Mouse (Mus musculus): Measurements from ENCODE around the gene Ltf. TPM values are rescaled to one million over a fixed set of nuclear protein-coding genes. Genes with fewer than 3 reads are reported as not detected.
A peak's percentile ranks its signal among the peaks of the same experiment; 100 is the strongest.

Ltf gene
- total and polyA plus RNA-seq, 2 experiments from 2014 or later, result 0.93 to 1.4 TPM

GRCm38 (mm10) chr9:111058943-111059556 is 40.0 kb downstream of the Ltf start:
- Histone ChIP-seq H3K27ac (ENCODE audit: low read depth, low read length) (no peak overlapping the region), H3K9me3 (ENCODE audit: low read length) (no peaks in the 10 kb centered on the region), H3K4me3 (ENCODE audit: low read depth, low read length) (no peak overlapping the region), H3K4me1 (ENCODE audit: insufficient read depth, low read length) (0 out of 2 replicates have a peak, but pooled peaks cover 2% of the 10 kb centered on the region), H3K4me2 (ENCODE audit: low read depth, low read length, poor library complexity, severe bottlenecking) (no peak overlapping the region), H3K9ac (replicated peaks; ENCODE audit: low read length, poor library complexity, severe bottlenecking) (no peak overlapping the region), H3K27me3 (ENCODE audit: insufficient read depth, low read length) (no peaks in the 10 kb centered on the region), H3K36me3 (ENCODE audit: insufficient read depth, low read length) (no peaks in the 10 kb centered on the region)
- DNase-seq (ENCODE audit: low spot score) (no peak), ATAC-seq (ENCODE audit: low FRiP score) (no peak)
- no peak for TF ChIP-seq CTCF (IDR thresholded peaks at IDR 0.05)
- WGBS, result 81% methylated on average over 10 of the region's 10 CpGs

DNA sequence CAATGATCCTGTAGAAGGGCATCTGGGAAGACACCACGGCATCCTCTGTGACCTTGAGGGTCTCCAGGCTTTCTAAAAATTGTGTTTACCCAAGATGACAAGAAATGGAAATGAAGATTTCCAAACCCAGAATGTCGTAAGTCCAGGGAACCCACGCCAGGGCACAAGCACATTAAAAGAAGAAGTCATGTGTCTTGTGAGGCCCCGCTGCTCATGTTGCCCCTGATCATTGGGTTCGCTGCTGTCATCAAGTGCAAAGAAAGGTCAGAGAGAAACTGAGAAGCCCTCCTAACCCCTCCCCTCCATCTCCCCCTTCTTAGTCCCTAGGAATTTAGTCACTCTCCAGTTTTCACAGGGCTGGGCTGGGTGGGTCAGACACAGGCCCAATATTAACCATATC is 43.8 kb downstream of the Ltf start:
- ATAC-seq (ENCODE audit: low FRiP score), result no peak
- WGBS, result 87% methylated on average over 5 of the region's 5 CpGs
- H3K4me1 ChIP-seq (ENCODE audit: insufficient read depth, low read length), result no peaks in the 10 kb centered on the region
- H3K27ac ChIP-seq (ENCODE audit: low read depth, low read length), result no peak overlapping the region
- no peak overlapping the region for H3K4me2 ChIP-seq (ENCODE audit: low read depth, low read length, poor library complexity, severe bottlenecking)
- no peaks in the 10 kb centered on the region for H3K9me3 ChIP-seq (ENCODE audit: low read length)
- H3K36me3 ChIP-seq (ENCODE audit: insufficient read depth, low read length), result no peaks in the 10 kb centered on the region
- TF ChIP-seq CTCF (IDR thresholded peaks at IDR 0.05), result no peak
- no peak for DNase-seq (ENCODE audit: low spot score)
- H3K27me3 ChIP-seq (ENCODE audit: insufficient read depth, low read length), result no peaks in the 10 kb centered on the region
- no peak overlapping the region for H3K9ac ChIP-seq (replicated peaks; ENCODE audit: low read length, poor library complexity, severe bottlenecking)
- no peak overlapping the region for H3K4me3 ChIP-seq (ENCODE audit: low read depth, low read length)

- DNase-seq (ENCODE audit: low spot score) (no peak), ATAC-seq (ENCODE audit: low FRiP score) (no peak)
- Histone ChIP-seq H3K4me1 (ENCODE audit: insufficient read depth, low read length) (no peaks in the 10 kb centered on the region), H3K4me3 (ENCODE audit: low read depth, low read length) (no peak overlapping the region), H3K27me3 (ENCODE audit: insufficient read depth, low read length) (no peaks in the 10 kb centered on the region), H3K4me2 (ENCODE audit: low read depth, low read length, poor library complexity, severe bottlenecking) (no peak overlapping the region), H3K27ac (ENCODE audit: low read depth, low read length) (no peak overlapping the region), H3K9me3 (ENCODE audit: low read length) (no peaks in the 10 kb centered on the region), H3K9ac (replicated peaks; ENCODE audit: low read length, poor library complexity, severe bottlenecking) (no peak overlapping the region), H3K36me3 (ENCODE audit: insufficient read depth, low read length) (no peaks in the 10 kb centered on the region)
- TF ChIP-seq CTCF (IDR thresholded peaks at IDR 0.05), result no peak
- WGBS, result 89% methylated on average over 4 of the region's 4 CpGs
Measured at GRCm38 (mm10) chr9:111067052-111067451, 48.0 kb downstream of the Ltf start.

DNA sequence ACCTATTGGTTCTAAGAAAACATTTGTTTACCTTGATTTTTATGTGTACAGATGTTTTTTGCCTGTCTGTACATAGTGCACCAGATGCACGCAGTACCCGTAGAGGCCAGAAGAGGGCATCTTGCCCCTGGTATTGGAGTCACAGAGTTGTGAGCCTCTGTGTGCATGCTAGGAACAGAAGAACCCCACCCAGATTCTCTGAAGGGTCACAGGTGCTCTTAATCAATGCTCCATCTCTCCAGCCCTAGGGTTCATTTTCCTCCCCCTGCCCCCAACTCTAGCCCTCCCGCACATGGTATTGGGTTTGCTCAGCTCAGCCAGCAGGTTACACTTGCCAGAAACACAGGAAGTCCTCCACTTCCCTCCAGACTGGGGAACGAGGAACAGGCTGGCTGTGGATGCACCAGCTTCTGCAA is 51.5 kb downstream of the Ltf start:
- H3K36me3 ChIP-seq (ENCODE audit: insufficient read depth, low read length), result no peaks in the 10 kb centered on the region
- TF ChIP-seq CTCF (IDR thresholded peaks at IDR 0.05), result peak; percentile 65
- no peaks in the 10 kb centered on the region; the same call in 1 of the 2 replicates for H3K9me3 ChIP-seq (ENCODE audit: low read length)
- DNase-seq (ENCODE audit: low spot score) (peak; percentile 14), ATAC-seq (ENCODE audit: low FRiP score) (no peak)
- H3K4me2 ChIP-seq (ENCODE audit: low read depth, low read length, poor library complexity, severe bottlenecking), result no peak overlapping the region
- no peaks in the 10 kb centered on the region for H3K4me1 ChIP-seq (ENCODE audit: insufficient read depth, low read length)
- H3K27ac ChIP-seq (ENCODE audit: low read depth, low read length), result no peak overlapping the region
- no peaks in the 10 kb centered on the region for H3K27me3 ChIP-seq (ENCODE audit: insufficient read depth, low read length)
- WGBS, result 41% methylated on average over 4 of the region's 4 CpGs
- no peak overlapping the region for H3K9ac ChIP-seq (replicated peaks; ENCODE audit: low read length, poor library complexity, severe bottlenecking)
- no peak overlapping the region for H3K4me3 ChIP-seq (ENCODE audit: low read depth, low read length)

DNA sequence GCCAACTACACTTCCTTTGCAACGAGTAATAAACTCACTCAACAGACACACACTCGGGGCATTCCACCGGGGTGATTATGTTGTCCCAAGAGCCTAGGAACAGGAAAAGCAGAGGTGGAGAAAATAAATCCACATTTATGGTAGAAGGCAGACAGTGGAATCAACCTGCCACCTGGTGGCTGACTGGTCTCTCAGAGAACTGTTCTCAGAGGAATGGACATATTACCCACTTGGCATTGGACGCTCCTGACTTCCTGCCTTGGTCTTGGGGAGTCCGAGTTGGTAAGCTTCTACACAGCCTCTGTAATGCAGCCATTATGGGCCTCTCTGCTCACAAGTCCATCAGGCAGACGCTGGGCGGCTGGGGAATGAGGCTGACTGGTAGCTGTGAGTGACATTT is 53.1 kb downstream of the Ltf start:
- no peak for ATAC-seq (ENCODE audit: low FRiP score)
- WGBS, result 57% methylated on average over 7 of the region's 7 CpGs
- Histone ChIP-seq H3K4me2 (ENCODE audit: low read depth, low read length, poor library complexity, severe bottlenecking) (no peak overlapping the region), H3K4me3 (ENCODE audit: low read depth, low read length) (no peak overlapping the region), H3K27me3 (ENCODE audit: insufficient read depth, low read length) (no peaks in the 10 kb centered on the region), H3K36me3 (ENCODE audit: insufficient read depth, low read length) (no peaks in the 10 kb centered on the region), H3K9ac (replicated peaks; ENCODE audit: low read length, poor library complexity, severe bottlenecking) (no peak overlapping the region), H3K27ac (ENCODE audit: low read depth, low read length) (no peak overlapping the region), H3K4me1 (ENCODE audit: insufficient read depth, low read length) (no peaks in the 10 kb centered on the region), H3K9me3 (ENCODE audit: low read length) (no peaks in the 10 kb centered on the region; the same call in 1 of the 2 replicates)
- DNase-seq (ENCODE audit: low spot score), result peak; percentile 60
- TF ChIP-seq CTCF (IDR thresholded peaks at IDR 0.05), result peak; percentile 79

- no peak overlapping the region for H3K4me3 ChIP-seq (ENCODE audit: low read depth, low read length)
- H3K9ac ChIP-seq (replicated peaks; ENCODE audit: low read length, poor library complexity, severe bottlenecking), result no peak overlapping the region
- H3K4me2 ChIP-seq (ENCODE audit: low read depth, low read length, poor library complexity, severe bottlenecking), result no peak overlapping the region
- H3K36me3 ChIP-seq (ENCODE audit: insufficient read depth, low read length), result no peaks in the 10 kb centered on the region
- ATAC-seq (ENCODE audit: low FRiP score) (no peak), DNase-seq (ENCODE audit: low spot score) (no peak)
- no peaks in the 10 kb centered on the region; the same call in 1 of the 2 replicates for H3K9me3 ChIP-seq (ENCODE audit: low read length)
- WGBS, result 74% methylated on average over 4 of the region's 4 CpGs
- H3K27ac ChIP-seq (ENCODE audit: low read depth, low read length), result no peak overlapping the region
- H3K4me1 ChIP-seq (ENCODE audit: insufficient read depth, low read length), result no peaks in the 10 kb centered on the region
- no peak for TF ChIP-seq CTCF (IDR thresholded peaks at IDR 0.05)
- H3K27me3 ChIP-seq (ENCODE audit: insufficient read depth, low read length), result no peaks in the 10 kb centered on the region
Measured at GRCm38 (mm10) chr9:111072971-111073370, 53.9 kb downstream of the Ltf start.

Measured in midbrain, postnatal 0 days (tissue).